Mouse (Mus musculus): ENCODE measurements around the gene Entpd8.
A peak's percentile ranks its signal among the peaks of the same experiment; 100 is the strongest.

Entpd8 gene

DNA sequence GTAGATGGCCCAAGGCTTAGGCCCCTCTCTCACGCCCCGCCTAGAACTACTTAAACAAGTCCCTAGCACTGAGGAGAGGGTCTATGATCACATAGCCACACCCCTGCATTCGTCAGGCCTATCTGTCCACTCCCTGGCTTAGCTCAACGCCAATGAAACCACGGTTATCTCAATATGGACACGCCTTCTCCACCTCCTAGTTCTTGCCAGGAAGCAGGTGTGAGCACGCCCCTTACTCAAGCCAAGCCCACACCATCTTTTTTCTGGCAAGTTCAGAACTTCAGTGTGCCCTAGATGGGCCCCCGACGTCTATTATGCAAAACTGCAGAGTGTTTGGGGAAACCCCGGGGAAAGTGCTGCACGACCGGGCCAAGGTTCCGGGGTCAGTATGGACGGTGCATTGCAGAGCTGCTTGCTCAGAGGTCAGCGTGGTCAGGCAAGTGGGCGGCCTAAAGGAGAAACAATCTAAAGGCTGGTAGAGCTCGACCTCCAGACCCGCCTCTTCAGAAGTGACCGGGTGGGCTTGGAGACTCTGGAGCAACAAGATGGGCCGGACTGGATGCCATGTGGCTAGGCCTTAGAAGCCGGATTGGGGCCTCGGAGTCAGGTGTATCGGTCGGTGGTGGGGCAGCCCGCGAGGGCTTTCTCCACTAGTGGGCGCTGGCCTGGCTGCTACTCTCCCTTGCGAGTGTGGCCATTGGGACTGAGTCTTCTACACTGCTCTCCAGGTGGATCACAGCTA is 15.2 kb downstream of the Entpd8 start, which contains the start of gene Noxa1:
Noxa1 (minus strand) TSS at position 41 of the 742 bp plus-strand sequence.
- DNase-seq (ENCODE audit: low read depth, low spot score) = peak; percentile 34

DNA sequence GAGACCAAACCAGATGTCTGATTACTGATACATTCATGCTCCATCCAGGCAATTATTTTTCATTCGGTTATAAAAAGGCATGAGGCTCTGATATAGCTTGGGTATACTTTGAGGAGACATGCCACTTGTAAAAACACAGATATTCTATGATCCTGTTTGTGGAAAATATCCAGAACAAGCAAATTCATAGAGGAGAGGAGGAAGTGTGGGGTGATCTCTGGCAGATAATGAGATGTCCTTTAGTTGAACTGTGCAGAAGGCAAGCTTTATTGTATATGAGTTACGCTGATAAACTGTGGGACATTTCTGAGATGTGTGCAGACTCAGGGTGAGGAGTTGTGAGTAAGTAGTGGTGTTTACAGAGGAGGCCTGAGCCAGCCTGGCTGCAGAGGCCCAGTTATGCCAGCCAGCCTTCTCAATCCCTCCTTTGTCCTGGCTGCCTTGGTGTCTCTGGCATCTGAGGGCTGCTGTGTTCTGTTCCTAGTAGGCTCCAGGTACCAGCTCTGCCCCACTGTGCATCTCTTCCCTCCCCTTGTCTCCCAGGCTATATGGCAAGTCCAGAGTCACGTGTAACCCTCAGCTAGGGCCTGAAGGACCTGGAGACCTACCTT is 18.0 kb downstream of the Entpd8 start:
- DNase-seq (ENCODE audit: low read depth, low spot score) = no peak

DNA sequence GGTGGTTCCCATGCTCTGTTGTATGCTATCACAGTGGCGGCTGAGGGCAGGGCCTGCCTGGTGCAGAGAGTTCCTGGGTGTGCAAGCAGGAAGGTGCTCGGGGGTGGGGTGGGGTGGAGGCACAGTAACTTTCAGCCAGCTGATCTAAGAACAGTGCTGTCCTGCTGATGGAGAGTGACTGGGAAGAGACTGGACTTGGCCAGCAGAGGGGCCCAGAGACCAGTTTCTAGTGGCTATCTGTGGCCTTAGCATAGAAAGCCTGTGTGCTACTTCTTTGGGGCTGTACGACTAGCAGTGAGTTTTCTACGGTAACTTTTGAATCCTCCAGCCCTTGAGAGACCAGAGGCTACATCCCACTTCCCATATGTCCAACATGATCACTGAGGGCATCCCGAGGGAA is 18.9 kb downstream of the Entpd8 start:
- no peak for DNase-seq (ENCODE audit: low read depth, low spot score)

DNA sequence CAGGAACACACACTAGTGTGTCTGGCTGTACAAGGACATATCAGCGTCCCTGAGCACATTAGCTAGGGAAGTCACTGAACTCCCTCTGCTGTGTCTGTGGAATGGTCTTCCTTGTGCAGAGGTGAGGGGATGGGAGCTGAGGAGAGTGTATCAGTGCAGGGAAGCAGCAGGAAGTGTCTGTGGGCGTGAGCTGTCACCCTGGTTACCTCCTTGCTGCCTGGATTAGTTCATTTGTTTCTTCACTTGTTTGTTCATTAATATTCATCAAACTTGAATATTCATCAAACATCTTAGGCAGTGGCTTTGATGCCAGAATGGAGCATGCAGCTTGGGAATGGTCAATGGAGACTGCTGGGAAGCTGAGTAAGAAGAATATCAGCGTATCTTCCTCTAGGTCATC is 19.6 kb downstream of the Entpd8 start:
- no peak for DNase-seq (ENCODE audit: low read depth, low spot score)

DNA sequence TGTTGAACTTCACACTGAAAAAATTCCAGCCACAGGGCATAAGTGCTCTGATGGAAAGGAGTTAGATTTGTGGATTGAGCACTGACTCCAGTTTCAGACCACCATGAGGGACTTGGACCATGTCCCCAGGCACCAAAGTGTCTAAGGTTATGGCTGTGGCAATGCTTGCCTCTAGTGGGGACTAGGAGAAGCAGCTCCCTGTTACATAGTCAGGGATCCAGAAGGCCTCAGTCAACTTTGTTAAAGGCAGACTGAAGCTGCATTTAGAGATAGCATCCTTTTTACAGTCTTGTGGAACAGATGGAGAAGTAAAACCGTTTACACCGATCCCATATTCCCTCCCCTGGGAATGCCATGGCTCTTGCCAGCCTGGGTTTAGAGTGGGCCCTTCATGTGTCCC is 24.0 kb downstream of the Entpd8 start:
- no peak for DNase-seq (ENCODE audit: low read depth, low spot score)

DNA sequence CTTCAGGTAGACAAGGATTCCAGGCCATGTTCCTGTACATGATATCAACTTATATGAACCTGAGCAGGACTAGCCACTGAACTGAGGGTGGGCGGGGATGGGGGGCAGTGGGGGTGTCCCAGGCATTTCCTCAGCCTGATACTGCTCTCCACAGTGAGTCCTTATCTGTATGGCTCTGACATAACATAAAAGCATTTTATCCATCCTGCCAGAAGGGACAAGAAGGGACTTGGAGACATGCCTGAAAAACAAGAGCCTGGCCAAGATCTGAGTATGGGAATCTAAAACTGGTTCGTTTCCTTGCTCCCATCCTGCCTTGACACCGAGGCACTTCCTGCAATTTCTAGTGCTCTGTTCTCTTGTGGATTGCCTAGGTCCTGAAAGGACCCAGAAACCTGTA is 25.9 kb downstream of the Entpd8 start:
- no peak for DNase-seq (ENCODE audit: low read depth, low spot score)

DNA sequence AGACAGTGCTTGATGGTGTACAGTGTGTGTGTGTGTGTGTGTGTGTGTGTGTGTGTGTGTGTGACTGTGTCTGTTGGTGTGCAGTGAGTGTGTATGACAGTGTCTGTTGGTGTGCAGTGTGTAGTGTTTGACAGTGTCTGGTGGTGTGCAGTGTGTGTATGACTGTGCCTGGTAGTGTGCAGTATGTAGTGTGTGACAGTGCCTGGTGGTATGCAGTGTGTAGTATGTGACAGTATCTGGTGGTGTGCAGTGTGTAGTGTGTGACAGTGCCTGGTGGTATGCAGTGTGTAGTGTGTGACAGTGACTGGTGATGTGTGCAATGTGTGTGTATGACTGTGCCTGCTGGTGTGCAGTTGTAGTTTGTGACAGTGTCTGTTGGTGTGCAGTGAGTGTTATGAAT is 29.4 kb downstream of the Entpd8 start:
- no peak for DNase-seq (ENCODE audit: low read depth, low spot score)

DNA sequence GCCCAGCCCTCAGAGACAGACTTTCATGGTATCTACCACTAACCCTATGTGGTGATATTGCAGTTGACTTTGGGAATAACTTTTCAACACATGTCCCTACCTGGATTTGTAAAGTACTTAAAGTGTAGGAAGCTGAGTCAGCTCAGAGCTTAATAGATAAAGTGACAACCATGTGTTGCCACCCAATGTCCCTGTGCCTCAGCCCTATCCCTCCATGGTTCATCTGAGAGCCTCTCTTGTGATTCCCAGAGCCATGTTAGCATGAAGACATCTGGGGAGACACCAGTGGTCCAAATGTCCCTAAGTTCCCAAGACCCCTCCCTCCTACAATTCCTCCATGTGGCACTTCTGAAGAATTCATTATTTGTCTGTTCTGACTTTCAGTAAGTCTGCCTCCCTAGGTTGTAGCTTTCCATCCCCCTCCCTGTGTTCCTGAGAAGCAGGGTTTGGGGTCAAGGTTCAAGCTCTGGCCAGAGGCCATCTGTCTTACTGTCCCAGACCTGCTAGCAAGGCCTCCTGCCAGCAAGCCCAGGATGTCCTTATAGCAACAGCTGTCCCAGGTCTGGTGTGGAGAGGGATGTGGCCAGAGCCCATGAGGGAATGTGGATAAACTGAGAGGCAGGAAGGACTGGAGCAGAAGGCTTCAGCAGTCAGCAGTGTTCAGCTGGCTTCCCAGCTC is 30.5 kb downstream of the Entpd8 start:
- DNase-seq (ENCODE audit: low read depth, low spot score) = no peak

DNA sequence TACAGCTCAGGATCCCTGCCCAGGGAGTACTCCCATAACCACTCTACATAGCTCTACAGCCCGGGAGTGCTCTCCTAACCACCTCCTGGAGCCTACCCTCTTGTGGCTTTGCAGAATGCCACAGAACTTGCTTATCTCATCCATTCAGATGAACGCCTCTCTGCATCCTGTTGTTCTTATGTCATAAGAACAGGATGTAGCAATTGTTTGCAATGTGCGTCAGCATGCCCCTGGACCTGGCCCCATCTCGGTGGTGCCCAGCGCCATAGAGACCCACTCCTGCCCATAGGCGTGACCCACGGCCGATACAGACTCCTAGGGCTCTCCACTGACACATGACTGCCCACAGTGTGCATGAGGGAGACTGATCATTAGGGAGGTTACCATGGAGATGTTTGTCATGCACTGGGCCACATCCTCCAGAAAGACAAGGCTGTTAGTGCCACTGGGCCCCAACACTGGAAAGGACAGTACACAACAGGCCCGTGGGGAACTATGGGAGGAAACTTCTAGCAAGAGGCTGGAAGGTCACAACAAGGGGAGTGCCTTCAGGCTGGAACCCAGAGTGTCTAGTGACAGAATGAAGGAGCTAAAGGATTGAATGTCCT is 31.2 kb downstream of the Entpd8 start:
- peak; percentile 81 for DNase-seq (ENCODE audit: low read depth, low spot score)

DNA sequence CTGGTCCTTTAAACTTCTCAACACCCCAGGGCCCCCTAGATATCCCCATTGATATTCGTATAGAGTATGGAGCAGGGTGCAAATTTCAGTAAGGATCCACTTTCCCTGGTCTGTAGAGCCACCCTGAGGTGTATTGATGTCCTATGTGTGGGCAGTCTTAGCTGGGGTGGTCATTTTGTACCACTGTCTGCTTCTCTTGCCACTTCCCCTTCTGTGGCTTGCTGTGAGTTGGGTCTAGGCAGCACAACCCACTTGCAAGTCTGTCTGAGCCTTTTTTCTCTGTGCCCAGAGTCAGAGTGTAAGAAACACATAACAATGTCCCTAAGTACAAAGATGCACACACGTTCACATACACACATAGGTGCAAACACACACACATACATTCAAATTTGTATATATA is 34.2 kb downstream of the Entpd8 start:
- no peak for DNase-seq (ENCODE audit: low read depth, low spot score)

DNA sequence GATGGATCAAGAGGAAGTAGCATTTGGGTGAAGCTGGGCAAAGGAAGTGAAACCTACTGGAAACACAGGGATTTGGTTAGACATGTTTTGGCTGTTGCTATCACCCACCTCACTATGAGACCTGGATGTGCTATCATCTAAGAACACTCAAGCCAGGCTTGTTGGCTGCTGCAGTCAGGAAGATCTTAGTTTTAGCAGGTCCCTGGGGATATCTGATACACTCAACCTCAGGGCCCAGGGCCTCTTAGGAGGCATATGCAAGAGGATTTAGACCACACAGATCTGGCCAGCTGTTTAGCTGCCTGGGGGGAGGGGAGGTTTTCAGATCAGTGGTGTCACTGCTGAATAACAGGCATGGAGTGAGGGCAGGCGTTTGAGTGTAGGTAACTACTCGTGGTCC is 35.3 kb downstream of the Entpd8 start:
- DNase-seq (ENCODE audit: low read depth, low spot score) = no peak

DNA sequence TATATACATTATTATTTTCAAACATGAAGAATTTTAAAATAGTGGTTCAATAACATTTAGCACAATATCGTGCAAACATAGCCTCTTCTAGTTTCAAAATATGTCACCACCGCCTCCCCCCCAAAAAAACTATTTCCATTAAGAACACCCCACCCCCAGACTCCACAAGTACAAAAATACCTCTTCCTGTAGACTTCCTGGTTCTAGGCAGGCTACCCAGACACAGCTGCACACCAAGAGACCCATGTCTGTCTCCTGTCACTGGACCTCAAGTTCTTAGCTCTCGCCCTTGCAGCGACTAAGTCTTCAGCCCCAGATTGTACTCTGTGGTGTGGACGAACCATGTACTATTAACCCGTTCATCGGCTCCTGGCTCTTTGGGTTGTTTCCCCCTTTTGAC is 40.9 kb downstream of the Entpd8 start:
- no peak for DNase-seq (ENCODE audit: low read depth, low spot score)

DNA sequence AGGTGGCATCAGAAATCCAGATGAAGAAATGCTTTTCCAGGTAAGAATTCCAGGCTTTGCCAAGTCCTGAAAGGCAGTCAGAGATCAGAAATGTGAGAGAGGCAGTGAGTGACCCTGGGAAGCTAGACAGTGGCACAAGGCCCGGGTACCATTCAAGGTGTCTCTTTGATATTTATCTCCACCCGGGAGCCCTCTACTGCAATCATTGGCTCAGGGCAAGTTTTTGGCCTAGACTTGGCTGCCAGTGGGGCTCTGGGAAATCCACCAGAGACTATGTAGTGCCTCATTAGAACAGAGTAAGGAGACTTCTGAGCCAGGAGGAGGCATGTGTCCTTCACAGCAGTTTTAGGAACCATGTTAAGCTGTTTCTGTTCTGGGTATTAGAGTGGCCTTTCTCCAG is 42.6 kb downstream of the Entpd8 start:
- DNase-seq (ENCODE audit: low read depth, low spot score) = no peak

DNA sequence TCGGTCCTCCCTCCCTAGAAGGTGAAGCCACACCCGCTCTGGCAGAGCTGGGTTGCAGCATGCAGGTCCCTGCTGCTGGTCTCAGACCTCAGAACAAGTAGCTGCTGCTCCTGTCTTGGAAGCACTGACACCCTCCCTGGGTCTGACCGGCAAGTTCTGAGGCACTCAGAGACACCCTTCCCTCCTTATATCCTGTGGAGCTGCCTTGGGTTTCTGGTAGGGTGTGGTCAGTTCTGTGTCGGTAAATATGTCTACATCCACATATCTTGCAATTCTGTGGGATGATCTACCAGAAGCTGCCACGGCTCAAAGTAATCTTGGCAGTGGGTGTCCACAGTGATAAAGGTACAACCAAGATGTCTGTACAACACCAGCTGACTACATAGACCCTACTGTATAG is 43.4 kb downstream of the Entpd8 start:
- DNase-seq (ENCODE audit: low read depth, low spot score) = no peak

DNA sequence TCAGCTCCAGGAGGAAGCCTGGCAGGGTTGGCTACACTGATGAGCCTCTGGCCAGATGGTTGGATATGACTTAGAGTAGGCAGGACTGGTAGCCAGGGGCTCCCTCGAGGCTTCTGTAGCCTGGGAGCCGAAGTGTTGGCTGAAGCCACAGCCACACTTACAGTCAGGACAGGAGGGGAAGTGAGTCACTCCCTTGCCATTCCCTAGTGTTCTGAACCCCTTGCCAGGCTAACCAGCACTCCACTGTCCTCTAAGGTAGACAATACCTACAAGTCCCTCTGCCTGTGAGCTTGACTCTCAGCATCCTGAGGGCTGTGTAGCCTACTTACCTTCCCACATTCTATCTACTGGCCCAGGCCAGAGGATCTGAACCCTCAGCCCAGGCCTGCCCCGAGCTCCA is 44.3 kb downstream of the Entpd8 start:
- no peak for DNase-seq (ENCODE audit: low read depth, low spot score)

DNA sequence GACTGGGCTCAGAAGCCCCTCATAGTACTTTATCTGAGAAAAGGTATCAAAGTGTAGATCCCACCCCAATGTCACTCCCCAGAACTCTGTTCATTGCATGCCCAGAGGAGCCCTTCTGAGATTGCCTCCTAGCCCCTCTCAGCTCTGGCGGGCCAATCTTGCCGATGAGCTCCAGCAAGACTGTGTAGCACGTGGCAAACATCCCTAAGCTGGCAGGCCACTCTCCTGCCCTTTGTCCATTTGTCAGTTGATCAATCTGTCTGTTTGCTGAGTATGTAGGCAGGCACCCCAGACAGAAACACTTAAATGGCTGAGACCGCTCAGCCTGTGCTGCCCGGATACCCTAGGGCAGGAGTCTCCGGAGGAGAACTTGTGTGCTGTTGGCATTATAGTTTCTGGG is 45.0 kb downstream of the Entpd8 start:
- DNase-seq (ENCODE audit: low read depth, low spot score) = no peak

DNA sequence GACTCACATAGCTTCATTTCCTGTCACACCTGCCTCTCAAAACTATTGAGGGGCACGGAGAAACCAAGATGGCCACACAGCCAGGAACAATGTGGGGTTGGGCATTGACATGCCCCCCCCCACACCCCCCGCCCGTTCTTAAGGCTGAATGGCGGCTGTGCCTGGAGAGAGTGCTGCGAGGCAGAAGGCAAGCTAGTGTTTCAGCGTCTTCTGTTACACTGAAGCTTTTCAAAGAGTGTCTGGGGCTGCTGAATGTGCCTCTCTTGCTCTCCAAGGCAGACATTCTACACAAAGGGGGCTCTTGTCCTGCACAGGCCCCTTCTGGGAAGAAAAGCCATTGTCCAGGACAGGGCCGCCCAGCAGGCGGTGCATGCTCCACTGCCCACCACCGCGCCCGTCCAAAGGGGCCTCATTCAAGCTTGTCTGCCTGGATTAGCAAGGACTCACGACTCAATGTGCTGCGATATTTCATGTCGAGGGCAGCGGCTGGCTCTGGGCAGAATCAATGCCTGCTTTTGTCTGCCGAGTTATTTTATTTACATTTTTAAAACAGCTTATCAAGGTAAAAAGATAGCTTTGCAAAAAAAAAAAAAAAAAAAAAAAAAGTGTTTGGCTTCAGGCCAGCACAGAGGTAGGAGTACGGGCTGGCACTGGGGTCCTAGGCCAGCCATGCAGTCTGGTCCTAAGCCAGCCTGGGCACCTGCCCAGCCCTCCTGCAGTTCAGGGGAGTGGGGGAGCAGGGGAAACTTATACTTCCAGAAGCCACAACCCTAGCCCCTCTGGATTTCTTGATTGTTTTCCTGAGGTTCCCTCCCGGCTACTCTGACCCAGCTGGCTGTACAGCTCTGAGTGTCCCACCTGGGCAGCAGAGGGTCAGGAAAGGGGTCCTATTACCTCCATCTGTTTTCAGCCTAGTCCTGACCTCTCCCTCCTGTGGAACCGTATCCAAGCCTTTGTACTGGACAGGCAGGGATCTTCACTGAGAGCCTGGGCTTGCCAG is 46.2 kb downstream of the Entpd8 start:
- no peak for DNase-seq (ENCODE audit: low read depth, low spot score)

DNA sequence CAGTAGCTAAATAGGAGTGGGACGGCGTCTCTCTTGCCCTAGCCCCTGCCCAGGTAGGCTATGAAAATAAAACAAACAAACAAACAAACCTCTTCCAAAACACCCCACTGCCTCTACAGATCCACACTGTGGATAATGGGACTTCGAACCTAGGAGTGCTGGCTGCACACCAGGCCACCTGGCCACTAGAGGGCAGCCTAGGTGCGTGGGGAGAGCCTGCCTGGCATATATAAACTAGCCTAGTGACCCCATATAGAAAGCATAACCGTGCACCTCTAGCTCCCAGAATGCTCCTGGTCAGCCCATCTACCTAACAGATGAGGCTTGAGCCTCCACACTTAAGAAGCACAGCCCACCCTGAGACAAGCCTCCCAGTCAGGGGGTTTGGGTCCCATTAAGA is 47.1 kb downstream of the Entpd8 start:
- DNase-seq (ENCODE audit: low read depth, low spot score) = peak; percentile 72

DNA sequence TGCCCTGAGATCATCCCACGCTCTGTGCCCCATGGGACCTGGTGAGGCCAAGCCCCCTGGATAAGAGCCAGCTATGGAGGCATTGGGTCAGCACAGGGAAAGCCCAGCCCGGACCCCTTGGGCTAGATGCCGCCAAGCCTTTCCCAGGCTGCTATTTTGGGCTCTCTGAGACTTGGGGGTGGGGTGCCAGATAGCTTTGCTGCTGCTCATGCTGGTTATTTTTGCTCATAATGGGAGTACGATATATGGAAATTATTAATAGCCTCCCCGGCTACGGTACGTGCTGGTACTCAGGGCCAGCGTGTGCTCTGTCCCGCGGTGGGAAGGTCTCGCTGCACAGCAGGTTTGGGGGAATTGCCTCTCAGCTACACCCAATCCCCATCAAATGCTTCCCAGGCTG is 48.0 kb downstream of the Entpd8 start:
- DNase-seq (ENCODE audit: low read depth, low spot score) = no peak

DNA sequence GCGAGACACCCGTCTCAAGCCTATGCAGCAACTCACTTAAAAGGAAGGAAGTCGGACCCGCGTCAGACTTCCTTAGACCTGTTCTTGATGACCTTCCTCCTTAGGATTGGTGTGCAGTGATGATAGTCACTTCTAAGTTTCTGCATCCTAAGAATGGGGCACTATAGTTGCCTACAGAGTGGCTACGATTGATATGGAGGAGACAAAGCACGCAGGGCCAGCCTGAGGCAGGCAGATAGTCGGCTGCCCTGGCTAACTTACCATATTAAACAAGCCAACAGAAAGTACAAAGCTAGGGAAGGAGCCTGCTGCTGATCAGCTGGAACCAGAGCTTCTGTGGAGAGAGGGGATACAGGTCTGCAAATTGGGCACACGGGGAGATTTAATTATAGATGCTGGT is 51.5 kb downstream of the Entpd8 start:
- DNase-seq (ENCODE audit: low read depth, low spot score) = no peak

Measured in CD4-positive helper T cell, adult 2 months (primary cell).